Mouse (Mus musculus) liver, adult 2 months (tissue): ENCODE measurements around the gene Gm43720.
A peak's percentile ranks its signal among the peaks of the same experiment; 100 is the strongest.

Experiments used
- CTCF ChIP-seq: fragments of 200-500 bp; IDR thresholded peaks from 2 replicates; pipeline ENCODE4 v1.5.1; 2011; ENCODE audit warnings: low read depth, low read length, control low read depth
- POLR2A ChIP-seq: fragments of 200-500 bp; IDR thresholded peaks from 2 replicates; pipeline ENCODE4 v1.6.1; 2011; ENCODE audit warnings: low read length, control low read depth; ENCODE audit not compliant: insufficient read depth; ENCODE audit errors: extremely low read depth

DNA sequence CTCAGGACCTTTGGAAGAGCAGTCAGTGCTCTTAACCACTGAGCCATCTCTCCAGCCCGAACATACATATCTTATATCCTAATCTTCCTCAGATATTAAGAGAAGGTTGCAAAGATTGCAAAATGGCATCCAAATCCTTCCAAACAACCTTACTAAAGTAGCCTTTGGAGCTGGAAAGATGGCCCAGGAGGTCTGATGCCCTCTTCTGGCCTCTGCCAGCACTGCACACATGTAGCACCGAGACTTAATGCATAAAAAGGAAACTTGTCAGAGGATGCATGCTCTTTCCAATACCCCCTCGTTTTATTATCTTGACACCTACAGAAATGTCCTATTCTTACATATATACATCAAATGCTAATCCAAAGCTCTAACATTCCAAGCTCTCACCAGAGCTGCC is 51.7 kb downstream of the Gm43720 start:
- TF ChIP-seq CTCF: peak; percentile 78
- TF ChIP-seq POLR2A: no peak
